Mouse (Mus musculus) heart, postnatal 0 days (tissue): ENCODE data around the gene Ankrd28. TPM values are rescaled to one million over a fixed set of nuclear protein-coding genes. Genes with fewer than 3 reads are reported as not detected.

Experiments used
- ATAC-seq: fragments of 200-750 bp; cut with Nextera tagmentation; 2 replicates; pipeline ENCODE4 v1.8.0; 2017; ENCODE audit warnings: low read depth, moderate number of reproducible peaks, moderate library complexity; ENCODE audit not compliant: insufficient read depth
- DNase-seq: peaks from one replicate; pipeline ENCODE4 v3.0.0-alpha.2; 2016; ENCODE audit warnings: low spot score
- H3K27ac ChIP-seq: fragments of 300-500 bp; sonication (generic); 2 replicates; pipeline ENCODE4 v1.5.1; 2014; ENCODE audit warnings: low read depth, mild to moderate bottlenecking
- H3K27me3 ChIP-seq: fragments of 300-500 bp; sonication (generic); 2 replicates; pipeline ENCODE4 v1.6.1; 2014; ENCODE audit warnings: low read length, mixed read lengths; ENCODE audit not compliant: control insufficient read depth, insufficient read depth
- H3K36me3 ChIP-seq: fragments of 300-500 bp; sonication (generic); replicated peaks from 2 replicates; pipeline ENCODE4 v1.6.1; 2014; ENCODE audit warnings: low read length, mixed read lengths; ENCODE audit not compliant: control insufficient read depth, insufficient read depth
- H3K4me1 ChIP-seq: fragments of 300-500 bp; sonication (generic); 2 replicates; pipeline ENCODE4 v1.6.1; 2014; ENCODE audit warnings: antibody characterized with exemption; ENCODE audit not compliant: control insufficient read depth, insufficient read depth
- H3K4me2 ChIP-seq: fragments of 300-500 bp; sonication (generic); 2 replicates; pipeline ENCODE4 v1.6.1; 2014; ENCODE audit warnings: low read depth, mild to moderate bottlenecking, low read length, moderate library complexity
- H3K4me3 ChIP-seq: fragments of 300-500 bp; sonication (generic); 2 replicates; pipeline ENCODE4 v1.5.1; 2014; ENCODE audit warnings: low read depth, low read length
- H3K9ac ChIP-seq: fragments of 300-500 bp; sonication (generic); replicated peaks from 2 replicates; pipeline ENCODE4 v1.6.1; 2014; ENCODE audit warnings: low read depth, low read length, mixed read lengths
- H3K9me3 ChIP-seq: fragments of 300-500 bp; sonication (generic); replicated peaks from 2 replicates; pipeline ENCODE4 v1.6.1; 2016; ENCODE audit warnings: low read length; ENCODE audit not compliant: control insufficient read depth
- CTCF ChIP-seq: IDR thresholded peaks from 2 replicates; pipeline ENCODE4 v1.5.1; 2016; ENCODE audit warnings: antibody characterized with exemption, control low read depth, low read depth
- EP300 ChIP-seq: IDR thresholded peaks from 2 replicates; pipeline ENCODE4 v1.6.1; 2016; ENCODE audit warnings: antibody characterized with exemption, low read depth
- WGBS: fragments of 180-500 bp; shearing (Covaris S2); extraction: QIAGEN DNeasy Blood & Tissue Kit; methylation state at CpG from one replicate; pipeline ENCODE4 v1.1.7; 2014; 5-methylcytosine and 5-hydroxymethylcytosine counted together
- polyA plus RNA-seq: library from polyadenylated mRNA; unstranded; fragments of >200 nt; fragmentation: Nextera tagmentation; extraction: Ambion mirVana; gene quantifications from 2 replicates; pipeline ENCODE4 v1.2.1, GENCODE M21; 2015
- total RNA-seq: library from RNA; depleted of rRNA; stranded (reverse); fragments of >200 nt; gene quantifications from 2 replicates; pipeline ENCODE4 v1.2.3, GENCODE M21; 2014; ENCODE audit warnings: low replicate concordance

The Ankrd28 gene
- total and polyA plus RNA-seq, 2 experiments from 2014 or later = 4.5 to 17.7 TPM

GRCm38 (mm10) chr14:31655406-31655805 lies 175.0 kb downstream of the Ankrd28 start:
- TF ChIP-seq EP300 (no peak), CTCF (no peak)
- no peak for DNase-seq
- H3K4me3 ChIP-seq = no peak overlapping the region
- H3K36me3 ChIP-seq = no peaks in the 10 kb centered on the region
- H3K4me1 ChIP-seq = peaks cover 28% of the 10 kb centered on the region
- WGBS = 79% methylated on average over 14 of the region's 14 CpGs
- H3K9ac ChIP-seq = no peak overlapping the region
- no peaks in the 10 kb centered on the region for H3K27me3 ChIP-seq
- no peak overlapping the region for H3K4me2 ChIP-seq
- H3K27ac ChIP-seq = no peak overlapping the region
- no peak for ATAC-seq
- H3K9me3 ChIP-seq = 0 out of 2 replicates have a peak, but pooled peaks cover under 1% of the 10 kb centered on the region

- no peak overlapping the region for H3K4me2 ChIP-seq
- no peaks in the 10 kb centered on the region for H3K36me3 ChIP-seq
- H3K27ac ChIP-seq = no peak overlapping the region
- H3K9me3 ChIP-seq = 0 out of 2 replicates have a peak, but pooled peaks cover 3% of the 10 kb centered on the region
- 75% methylated on average over 5 of the region's 5 CpGs for WGBS
- peaks cover 22% of the 10 kb centered on the region for H3K4me1 ChIP-seq
- no peaks in the 10 kb centered on the region for H3K27me3 ChIP-seq
- no peak overlapping the region for H3K9ac ChIP-seq
- no peak for DNase-seq
- H3K4me3 ChIP-seq = no peak overlapping the region
- TF ChIP-seq EP300 (no peak), CTCF (no peak)
- ATAC-seq = no peak
Measured at GRCm38 (mm10) chr14:31654816-31655215, 175.6 kb downstream of the Ankrd28 start.

- DNase-seq = no peak
- H3K4me3 ChIP-seq = no peak overlapping the region
- 0 out of 2 replicates have a peak, but pooled peaks cover 3% of the 10 kb centered on the region for H3K9me3 ChIP-seq
- H3K27ac ChIP-seq = no peak overlapping the region
- no peak for TF ChIP-seq CTCF
- no peak for TF ChIP-seq EP300
- H3K4me2 ChIP-seq = no peak overlapping the region
- 48% methylated on average over 14 of the region's 14 CpGs for WGBS
- H3K27me3 ChIP-seq = no peaks in the 10 kb centered on the region
- H3K4me1 ChIP-seq = peaks cover 10% of the 10 kb centered on the region; the same call in 1 of the 2 replicates
- H3K9ac ChIP-seq = no peak overlapping the region
- ATAC-seq = no peak
- no peaks in the 10 kb centered on the region for H3K36me3 ChIP-seq
Measured at GRCm38 (mm10) chr14:31653101-31653875, 177.2 kb downstream of the Ankrd28 start.

GRCm38 (mm10) chr14:31652624-31653023 lies 177.8 kb downstream of the Ankrd28 start:
- H3K4me2 ChIP-seq = no peak overlapping the region
- ATAC-seq = no peak
- no peak for DNase-seq
- peaks cover 5% of the 10 kb centered on the region; the same call in 1 of the 2 replicates for H3K4me1 ChIP-seq
- 0 out of 2 replicates have a peak, but pooled peaks cover 3% of the 10 kb centered on the region for H3K9me3 ChIP-seq
- H3K36me3 ChIP-seq = no peaks in the 10 kb centered on the region
- H3K27ac ChIP-seq = no peak overlapping the region
- 100% methylated on average over 1 of the region's 1 CpGs for WGBS
- H3K4me3 ChIP-seq = no peak overlapping the region
- H3K27me3 ChIP-seq = no peaks in the 10 kb centered on the region
- no peak overlapping the region for H3K9ac ChIP-seq
- TF ChIP-seq EP300 (no peak), CTCF (no peak)

- Histone ChIP-seq H3K9me3 (0 out of 2 replicates have a peak, but pooled peaks cover 3% of the 10 kb centered on the region), H3K27ac (no peak overlapping the region), H3K4me3 (no peak overlapping the region), H3K9ac (no peak overlapping the region), H3K4me1 (no peaks in the 10 kb centered on the region), H3K36me3 (no peaks in the 10 kb centered on the region), H3K4me2 (no peak overlapping the region), H3K27me3 (no peaks in the 10 kb centered on the region)
- no peak for ATAC-seq
- WGBS = 51% methylated on average over 5 of the region's 5 CpGs
- no peak for DNase-seq
- TF ChIP-seq CTCF (no peak), EP300 (no peak)
Measured at GRCm38 (mm10) chr14:31652106-31652505, 178.3 kb downstream of the Ankrd28 start.

GRCm38 (mm10) chr14:31651206-31651605 lies 179.2 kb downstream of the Ankrd28 start:
- no peak overlapping the region for H3K4me2 ChIP-seq
- no peak overlapping the region for H3K27ac ChIP-seq
- DNase-seq (no peak), ATAC-seq (no peak)
- H3K4me3 ChIP-seq = no peak overlapping the region
- no peaks in the 10 kb centered on the region for H3K27me3 ChIP-seq
- WGBS = 70% methylated on average over 7 of the region's 7 CpGs
- 0 out of 2 replicates have a peak, but pooled peaks cover 3% of the 10 kb centered on the region for H3K9me3 ChIP-seq
- TF ChIP-seq CTCF (no peak), EP300 (no peak)
- no peak overlapping the region for H3K9ac ChIP-seq
- no peaks in the 10 kb centered on the region for H3K36me3 ChIP-seq
- no peaks in the 10 kb centered on the region for H3K4me1 ChIP-seq
